Mouse (Mus musculus): ENCODE measurements at regions not wholly inside any gene's neighbourhood (a gene's known extent, or its start where the extent isn't known, plus 50 kb on each side); places are given as distances from the start of the nearest gene placed in this dataset.
A peak's percentile ranks its signal among the peaks of the same experiment; 100 is the strongest.

- no peak for DNase-seq (ENCODE audit: low spot score)
Observed at GRCm38 (mm10) chr13:118193951-118194696, 192.3 kb upstream of the B430218F22Rik start.

GRCm38 (mm10) chr13:118208146-118208545 is 178.3 kb upstream of the B430218F22Rik start:
- no peak for DNase-seq (ENCODE audit: low spot score)

DNA sequence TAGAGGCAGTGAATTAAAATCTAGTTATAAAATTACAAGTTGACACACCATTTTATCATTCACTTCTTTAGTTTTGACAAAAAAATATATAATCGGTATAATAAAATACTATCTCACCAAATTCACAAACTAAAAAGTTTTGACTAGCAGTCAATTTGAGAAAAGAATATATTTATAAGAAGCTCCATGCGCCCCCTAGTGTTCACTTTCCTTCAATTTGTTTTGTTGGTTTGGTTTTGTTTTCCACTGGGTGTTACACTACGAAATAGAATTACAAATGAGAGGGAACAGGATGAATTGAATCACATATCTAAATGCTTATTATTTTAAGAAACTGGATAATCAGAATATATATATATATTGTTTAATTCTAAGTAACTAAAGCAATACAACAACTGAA is 159.1 kb upstream of the B430218F22Rik start:
- peak; percentile 43 for DNase-seq (ENCODE audit: low spot score)

DNA sequence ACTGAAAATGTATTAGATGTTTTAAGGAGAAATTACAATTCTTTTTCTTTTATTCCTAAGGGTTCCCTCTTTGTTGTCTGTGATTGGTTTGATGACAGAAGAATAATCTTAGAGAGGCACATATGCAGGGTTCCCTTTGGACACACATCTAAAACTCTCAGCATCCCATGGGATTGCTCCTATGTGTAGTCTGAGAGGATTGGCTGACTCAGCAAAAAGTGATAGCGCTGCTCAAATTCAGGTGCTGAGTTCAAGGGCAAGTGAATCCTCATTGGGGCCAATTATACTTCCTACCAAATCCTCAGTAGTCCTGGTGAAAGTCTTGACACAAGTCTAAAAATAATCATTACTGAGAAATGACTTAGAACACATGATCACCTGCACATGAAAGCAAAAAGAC is 148.5 kb upstream of the B430218F22Rik start:
- DNase-seq (ENCODE audit: low spot score): no peak

GRCm38 (mm10) chr13:118244680-118245079 is 141.8 kb upstream of the B430218F22Rik start:
- DNase-seq (ENCODE audit: low spot score): no peak

- no peak for DNase-seq (ENCODE audit: low spot score)
Observed at GRCm38 (mm10) chr13:118245546-118245945, 140.9 kb upstream of the B430218F22Rik start.

DNA sequence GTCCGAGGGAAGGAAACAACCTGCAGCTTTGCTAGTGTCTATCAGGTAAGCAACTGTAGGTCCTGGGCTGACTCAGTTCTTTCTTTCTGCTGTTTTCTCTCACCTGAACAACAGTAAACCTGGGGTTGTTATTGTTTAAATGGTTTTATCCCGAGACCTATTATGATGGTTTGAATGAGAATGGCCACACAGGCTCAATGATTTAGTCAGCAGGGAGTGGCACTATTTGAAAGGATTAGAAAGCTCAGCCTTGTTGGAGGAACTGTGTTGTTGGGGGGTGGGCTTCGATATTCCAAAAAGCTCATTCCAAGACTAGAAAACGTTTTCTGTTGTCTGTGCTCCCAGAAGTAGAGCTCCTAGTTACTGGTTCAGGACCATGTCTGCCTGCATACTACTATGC is 126.8 kb upstream of the B430218F22Rik start:
- no peak for DNase-seq (ENCODE audit: low spot score)

- no peak for DNase-seq (ENCODE audit: low spot score)
Observed at GRCm38 (mm10) chr13:118262971-118263370, 123.5 kb upstream of the B430218F22Rik start.

DNA sequence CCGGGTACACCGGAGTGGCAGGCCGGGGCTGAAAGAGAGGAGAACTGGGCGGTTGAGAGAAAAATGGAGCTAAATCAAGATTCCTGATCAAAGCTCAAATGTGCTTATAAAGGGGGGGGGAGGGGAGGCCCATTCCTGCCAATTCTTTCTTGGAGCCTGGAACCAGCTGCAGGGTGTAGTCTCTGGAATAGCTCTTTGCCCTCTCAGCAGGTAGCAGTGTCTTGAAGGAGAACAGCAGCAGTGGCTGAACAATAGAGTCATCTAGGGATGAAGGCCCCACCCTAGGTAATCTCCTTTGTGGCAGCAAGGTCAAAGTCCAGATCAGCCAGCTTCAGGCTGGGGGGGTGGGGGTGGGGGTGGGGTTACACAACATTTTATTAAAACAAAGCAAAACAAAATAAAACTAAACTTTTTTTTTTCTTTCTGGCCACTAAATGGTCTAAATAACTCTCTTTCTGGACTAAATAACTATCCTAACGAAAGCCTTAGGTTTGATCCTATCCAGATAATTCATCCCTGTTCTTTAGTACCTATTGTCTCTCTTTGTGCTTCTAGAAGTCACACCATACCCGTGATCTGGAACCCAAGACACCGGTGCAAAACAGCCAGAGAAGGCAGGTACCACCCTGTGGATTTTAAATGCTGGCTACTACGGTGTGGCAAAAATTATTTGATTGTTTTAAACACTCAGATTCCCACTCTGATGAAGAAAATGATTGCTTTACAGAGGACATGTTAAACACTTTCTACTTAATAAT is 120.5 kb upstream of the B430218F22Rik start:
- no peak for DNase-seq (ENCODE audit: low spot score)

DNA sequence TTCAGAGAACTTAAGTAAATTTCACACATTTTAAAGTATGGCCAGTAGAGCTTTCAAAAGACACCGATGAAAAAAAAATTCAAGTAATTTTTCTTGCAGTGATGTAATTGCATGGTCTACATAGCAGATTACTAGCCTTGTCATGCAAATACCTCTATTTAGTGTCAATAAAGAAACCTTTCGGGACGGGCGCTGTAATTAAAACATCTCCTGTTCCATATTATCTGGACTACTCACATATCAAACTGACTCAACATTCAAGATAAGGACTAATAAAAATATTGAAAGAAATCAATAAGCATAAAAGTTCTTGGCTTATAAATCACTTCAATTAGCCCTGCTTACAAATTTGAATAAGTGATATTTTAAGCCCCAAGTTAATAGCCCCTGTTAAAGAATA is 113.5 kb upstream of the B430218F22Rik start:
- no peak for DNase-seq (ENCODE audit: low spot score)

DNA sequence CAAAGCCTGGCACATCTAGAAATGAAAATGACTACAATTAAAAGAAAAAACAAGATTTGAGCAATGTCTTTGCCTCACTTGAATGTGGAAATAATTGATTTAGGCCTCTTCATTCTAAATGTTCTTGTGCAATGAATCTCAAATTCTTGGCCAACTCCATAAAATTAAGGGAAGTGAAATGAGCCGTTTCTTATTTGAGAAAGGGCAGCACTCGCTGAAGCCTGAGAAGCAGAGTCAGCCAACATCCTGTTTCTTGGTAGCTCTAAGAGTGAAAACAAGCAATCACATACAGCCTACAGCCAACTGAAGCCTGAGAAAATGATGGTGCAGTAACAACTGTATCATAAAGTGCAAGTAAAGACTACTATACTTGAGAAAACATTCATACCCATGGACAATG is 105.5 kb upstream of the B430218F22Rik start:
- DNase-seq (ENCODE audit: low spot score): no peak

GRCm38 (mm10) chr13:118293728-118294127 is 92.7 kb upstream of the B430218F22Rik start:
- no peak for DNase-seq (ENCODE audit: low spot score)

DNA sequence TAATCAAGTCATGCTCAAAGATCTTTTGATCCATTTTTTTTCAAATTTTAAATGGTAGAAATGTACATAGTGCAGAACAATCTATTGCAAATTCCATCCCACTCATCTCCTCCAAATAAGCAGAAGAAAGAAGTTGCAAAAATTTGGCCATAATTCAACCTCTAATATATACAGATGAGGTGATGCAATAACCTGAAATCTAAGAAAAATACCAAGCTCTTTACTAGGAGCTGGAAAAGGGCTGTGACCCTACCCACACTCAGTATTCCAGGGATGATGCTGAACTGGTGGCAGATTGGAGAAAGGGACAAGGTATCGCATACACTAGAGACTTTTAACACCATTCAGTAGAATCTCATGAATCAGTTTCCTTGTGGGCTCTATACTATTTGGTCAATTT is 76.3 kb upstream of the B430218F22Rik start:
- no peak for DNase-seq (ENCODE audit: low spot score)

- DNase-seq (ENCODE audit: low spot score): no peak
Observed at GRCm38 (mm10) chr13:118313676-118314075, 72.8 kb upstream of the B430218F22Rik start.

All from testis, postnatal 10 days (tissue).